Mouse (Mus musculus) embryonic facial prominence, embryonic 13.5 days (tissue): ENCODE measurements around the gene Eef1g. TPM values are rescaled to one million over a fixed set of nuclear protein-coding genes. Genes with fewer than 3 reads are reported as not detected.

ENCODE experiments used
- ATAC-seq: fragments of 200-750 bp; cut with Nextera tagmentation; 2 replicates; pipeline ENCODE4 v1.8.0; 2017; ENCODE audit warnings: low read depth; ENCODE audit not compliant: insufficient number of reproducible peaks, insufficient read depth, low FRiP score, low TSS enrichment
- H3K27ac ChIP-seq: fragments of 300-500 bp; sonication (generic); 2 replicates; pipeline ENCODE4 v1.5.1; 2015; ENCODE audit warnings: moderate library complexity, mild to moderate bottlenecking, inconsistent platforms
- H3K27me3 ChIP-seq: fragments of 300-500 bp; sonication (generic); 2 replicates; pipeline ENCODE4 v1.6.1; 2015; ENCODE audit warnings: mild to moderate bottlenecking, inconsistent platforms
- H3K36me3 ChIP-seq: fragments of 300-500 bp; sonication (generic); 2 replicates; pipeline ENCODE4 v1.6.1; 2015; ENCODE audit warnings: mild to moderate bottlenecking, inconsistent platforms
- H3K4me1 ChIP-seq: fragments of 300-500 bp; sonication (generic); 2 replicates; pipeline ENCODE4 v1.6.1; 2015; ENCODE audit warnings: inconsistent platforms
- H3K4me2 ChIP-seq: fragments of 300-500 bp; sonication (generic); 2 replicates; pipeline ENCODE4 v1.6.1; 2015; ENCODE audit warnings: moderate library complexity, mild to moderate bottlenecking, inconsistent platforms
- H3K4me3 ChIP-seq: fragments of 300-500 bp; sonication (generic); 2 replicates; pipeline ENCODE4 v1.5.1; 2015; ENCODE audit warnings: mild to moderate bottlenecking, inconsistent platforms
- H3K9ac ChIP-seq: fragments of 300-500 bp; sonication (generic); 2 replicates; pipeline ENCODE4 v1.6.1; 2015; ENCODE audit warnings: mild to moderate bottlenecking, inconsistent platforms
- H3K9me3 ChIP-seq: fragments of 300-500 bp; sonication (generic); 2 replicates; pipeline ENCODE4 v1.6.1; 2016; ENCODE audit warnings: inconsistent platforms
- WGBS: fragments of 180-500 bp; shearing (Covaris S2); methylation state at CpG from one replicate; pipeline ENCODE4 v1.1.7; 2015; ENCODE audit warnings: mixed read lengths; 5-methylcytosine and 5-hydroxymethylcytosine counted together
- polyA plus RNA-seq: library from polyadenylated mRNA; unstranded; fragments of >200 nt; fragmentation: Nextera tagmentation; extraction: Ambion mirVana; gene quantifications from 2 replicates; pipeline ENCODE4 v1.2.1, GENCODE M21; 2015

The Eef1g gene
- polyA plus RNA-seq, 1 experiment from 2014 or later: 529 TPM

- under 1% methylated on average over 42 of the region's 42 CpGs for WGBS
- Histone ChIP-seq H3K27me3 (no peaks in the 10 kb centered on the region), H3K4me3 (peak within 1 kb of the TSS; percentile 91), H3K4me1 (peaks cover 66% of the 10 kb centered on the region), H3K4me2 (peak within 1 kb of the TSS; percentile 79), H3K9ac (peak within 1 kb of the TSS; percentile 97), H3K27ac (peak within 1 kb of the TSS; percentile 100), H3K9me3 (no peaks in the 10 kb centered on the region), H3K36me3 (no peaks in the 10 kb centered on the region)
- peak; percentile 49 for ATAC-seq
Measured at GRCm38 (mm10) chr19:8989066-8989566, 22.3 kb downstream of the Eef1g start, which contains the start of gene Ahnak. Gene Ahnak (plus strand): TSS chr19:8989284.

GRCm38 (mm10) chr19:8989567-8990431, 23.0 kb downstream of the Eef1g start:
- under 1% methylated on average over 53 of the region's 53 CpGs for WGBS
- Histone ChIP-seq H3K4me1 (peaks cover 66% of the 10 kb centered on the region), H3K36me3 (no peaks in the 10 kb centered on the region), H3K27me3 (no peaks in the 10 kb centered on the region), H3K9me3 (no peaks in the 10 kb centered on the region), H3K27ac (peak overlapping the region; percentile 100), H3K4me2 (peak overlapping the region; percentile 79), H3K9ac (peak overlapping the region; percentile 97), H3K4me3 (peak overlapping the region; percentile 91)
- ATAC-seq: peak; percentile 85

GRCm38 (mm10) chr19:8990432-8991102, 23.7 kb downstream of the Eef1g start:
- Histone ChIP-seq H3K4me2 (peak overlapping the region; percentile 79), H3K9me3 (no peaks in the 10 kb centered on the region), H3K27me3 (no peaks in the 10 kb centered on the region), H3K27ac (peak overlapping the region; percentile 100), H3K9ac (peak overlapping the region; percentile 97), H3K4me1 (peaks cover 67% of the 10 kb centered on the region), H3K36me3 (no peaks in the 10 kb centered on the region), H3K4me3 (peak overlapping the region; percentile 91)
- 5% methylated on average over 15 of the region's 15 CpGs for WGBS
- ATAC-seq: peak; percentile 68

GRCm38 (mm10) chr19:8991245-8991870, 24.5 kb downstream of the Eef1g start:
- peaks cover 74% of the 10 kb centered on the region for H3K4me1 ChIP-seq
- peak overlapping the region; percentile 91 for H3K4me3 ChIP-seq
- H3K9me3 ChIP-seq: no peaks in the 10 kb centered on the region
- H3K27me3 ChIP-seq: no peaks in the 10 kb centered on the region
- peak overlapping the region; percentile 100 for H3K27ac ChIP-seq
- WGBS: 44% methylated on average over 4 of the region's 4 CpGs
- H3K9ac ChIP-seq: peak overlapping the region; percentile 97
- no peak for ATAC-seq
- no peaks in the 10 kb centered on the region for H3K36me3 ChIP-seq
- peak overlapping the region; percentile 79 for H3K4me2 ChIP-seq

- H3K9me3 ChIP-seq: no peaks in the 10 kb centered on the region
- H3K4me3 ChIP-seq: peak overlapping the region; percentile 91
- H3K27ac ChIP-seq: peak overlapping the region; percentile 100
- peak overlapping the region; percentile 79 for H3K4me2 ChIP-seq
- 70% methylated on average over 13 of the region's 13 CpGs for WGBS
- peak overlapping the region; percentile 97 for H3K9ac ChIP-seq
- no peak for ATAC-seq
- H3K4me1 ChIP-seq: peaks cover 82% of the 10 kb centered on the region
- H3K27me3 ChIP-seq: no peaks in the 10 kb centered on the region
- H3K36me3 ChIP-seq: no peaks in the 10 kb centered on the region
Measured at GRCm38 (mm10) chr19:8991871-8992735, 25.3 kb downstream of the Eef1g start.

- H3K36me3 ChIP-seq: no peaks in the 10 kb centered on the region
- ATAC-seq: no peak
- H3K4me3 ChIP-seq: peak overlapping the region; percentile 91
- H3K9me3 ChIP-seq: no peaks in the 10 kb centered on the region
- peak overlapping the region; percentile 97 for H3K9ac ChIP-seq
- peaks cover 82% of the 10 kb centered on the region for H3K4me1 ChIP-seq
- peak overlapping the region; percentile 79 for H3K4me2 ChIP-seq
- H3K27me3 ChIP-seq: no peaks in the 10 kb centered on the region
- WGBS: 26% methylated on average over 12 of the region's 12 CpGs
- peak overlapping the region; percentile 100 for H3K27ac ChIP-seq
Measured at GRCm38 (mm10) chr19:8992769-8993624, 26.2 kb downstream of the Eef1g start.

GRCm38 (mm10) chr19:8993625-8993912, 26.7 kb downstream of the Eef1g start:
- Histone ChIP-seq H3K36me3 (no peaks in the 10 kb centered on the region), H3K9me3 (no peaks in the 10 kb centered on the region), H3K4me3 (peak overlapping the region; percentile 91; the same call in 1 of the 2 replicates), H3K27me3 (no peaks in the 10 kb centered on the region), H3K4me1 (peaks cover 82% of the 10 kb centered on the region), H3K27ac (peak overlapping the region; percentile 100; the same call in 1 of the 2 replicates), H3K9ac (0 out of 2 replicates have a peak overlapping the region, but pooled peaks have one; percentile 97), H3K4me2 (peak overlapping the region; percentile 79)
- WGBS: 62% methylated on average over 2 of the region's 2 CpGs
- no peak for ATAC-seq

- ATAC-seq: no peak
- peaks cover 85% of the 10 kb centered on the region for H3K4me1 ChIP-seq
Measured at GRCm38 (mm10) chr19:8994813-8995607, 28.2 kb downstream of the Eef1g start.

GRCm38 (mm10) chr19:8996601-8997000, 29.8 kb downstream of the Eef1g start:
- Histone ChIP-seq H3K9me3 (no peaks in the 10 kb centered on the region), H3K4me2 (no peak overlapping the region), H3K9ac (no peak overlapping the region), H3K27me3 (no peaks in the 10 kb centered on the region), H3K36me3 (peaks cover 21% of the 10 kb centered on the region), H3K4me1 (peaks cover 76% of the 10 kb centered on the region), H3K4me3 (no peak overlapping the region), H3K27ac (peak overlapping the region; percentile 85; the same call in 1 of the 2 replicates)
- ATAC-seq: no peak
- 81% methylated on average over 6 of the region's 6 CpGs for WGBS

More at GRCm38 (mm10) chr19:8994813-8995607, 28.2 kb downstream of the Eef1g start:
- Histone ChIP-seq H3K27ac (no peak overlapping the region), H3K9ac (peak overlapping the region; percentile 44), H3K27me3 (no peaks in the 10 kb centered on the region), H3K4me2 (0 out of 2 replicates have a peak overlapping the region, but pooled peaks have one; percentile 24), H3K4me3 (no peak overlapping the region), H3K36me3 (peaks cover 5% of the 10 kb centered on the region), H3K9me3 (no peaks in the 10 kb centered on the region)
- WGBS: 82% methylated on average over 10 of the region's 10 CpGs
